Mouse (Mus musculus): ENCODE results near the gene Gpr183. TPM values are rescaled to one million over a fixed set of nuclear protein-coding genes. Genes with fewer than 3 reads are reported as not detected.

Gpr183 gene
- polyA plus RNA-seq, 1 experiment: 0.06 TPM

- Histone ChIP-seq H3K36me3 (ENCODE audit: control insufficient read depth, insufficient read depth) (no peaks in the 10 kb centered on the region), H3ac (ENCODE audit: control insufficient read depth, insufficient read length, low read depth) (no peak overlapping the region), H3K79me3 (ENCODE audit: low read depth) (no peaks in the 10 kb centered on the region), H3K79me2 (ENCODE audit: control insufficient read depth, insufficient read depth) (no peaks in the 10 kb centered on the region), H3K27me3 (ENCODE audit: control insufficient read depth, insufficient read depth, insufficient read length) (no peaks in the 10 kb centered on the region), H3K4me3 (ENCODE audit: insufficient read depth, poor library complexity, severe bottlenecking) (no peak overlapping the region)
- TF ChIP-seq FOSL1 (IDR thresholded peaks at IDR 0.05; ENCODE audit: insufficient read depth, low read length, poor library complexity, severe bottlenecking) (no peak), CTCF (IDR thresholded peaks at IDR 0.05; ENCODE audit: control insufficient read depth, insufficient read depth, insufficient read length) (no peak), MYOG (IDR thresholded peaks at IDR 0.05; ENCODE audit: control insufficient read depth, extremely low read depth, insufficient read length) (no peak), USF1 (IDR thresholded peaks at IDR 0.05; ENCODE audit: low read depth) (no peak), MYOD1 (IDR thresholded peaks at IDR 0.05; ENCODE audit: control insufficient read depth, insufficient read length, low read depth) (no peak), MAX (IDR thresholded peaks at IDR 0.05) (no peak), CEBPB (IDR thresholded peaks at IDR 0.05; ENCODE audit: low read depth) (no peak)
Observed at GRCm38 (mm10) chr14:121928375-121929137, 36.4 kb downstream of the Gpr183 start.

GRCm38 (mm10) chr14:121927451-121927850 is 37.5 kb downstream of the Gpr183 start:
- Histone ChIP-seq H3K36me3 (ENCODE audit: control insufficient read depth, insufficient read depth) (no peaks in the 10 kb centered on the region), H3K79me3 (ENCODE audit: low read depth) (no peaks in the 10 kb centered on the region), H3K79me2 (ENCODE audit: control insufficient read depth, insufficient read depth) (no peaks in the 10 kb centered on the region), H3ac (ENCODE audit: control insufficient read depth, insufficient read length, low read depth) (no peak overlapping the region), H3K27me3 (ENCODE audit: control insufficient read depth, insufficient read depth, insufficient read length) (no peaks in the 10 kb centered on the region), H3K4me3 (ENCODE audit: insufficient read depth, poor library complexity, severe bottlenecking) (no peak overlapping the region)
- no peak for TF ChIP-seq FOSL1 (IDR thresholded peaks at IDR 0.05; ENCODE audit: insufficient read depth, low read length, poor library complexity, severe bottlenecking)

- no peaks in the 10 kb centered on the region for H3K36me3 ChIP-seq (ENCODE audit: control insufficient read depth, insufficient read depth)
- H3K27me3 ChIP-seq (ENCODE audit: control insufficient read depth, insufficient read depth, insufficient read length): no peaks in the 10 kb centered on the region
- H3K4me3 ChIP-seq (ENCODE audit: insufficient read depth, poor library complexity, severe bottlenecking): no peak overlapping the region
- no peak overlapping the region for H3ac ChIP-seq (ENCODE audit: control insufficient read depth, insufficient read length, low read depth)
- H3K79me2 ChIP-seq (ENCODE audit: control insufficient read depth, insufficient read depth): no peaks in the 10 kb centered on the region
- H3K79me3 ChIP-seq (ENCODE audit: low read depth): no peaks in the 10 kb centered on the region
- TF ChIP-seq CTCF (IDR thresholded peaks at IDR 0.05; ENCODE audit: control insufficient read depth, insufficient read depth, insufficient read length) (no peak), MYOD1 (IDR thresholded peaks at IDR 0.05; ENCODE audit: control insufficient read depth, insufficient read length, low read depth) (no peak), USF1 (IDR thresholded peaks at IDR 0.05; ENCODE audit: low read depth) (no peak), MYOG (IDR thresholded peaks at IDR 0.05; ENCODE audit: control insufficient read depth, extremely low read depth, insufficient read length) (no peak), CEBPB (IDR thresholded peaks at IDR 0.05; ENCODE audit: low read depth) (no peak), FOSL1 (IDR thresholded peaks at IDR 0.05; ENCODE audit: insufficient read depth, low read length, poor library complexity, severe bottlenecking) (no peak), MAX (IDR thresholded peaks at IDR 0.05) (no peak)
Observed at GRCm38 (mm10) chr14:121926901-121927300, 38.1 kb downstream of the Gpr183 start.

- Histone ChIP-seq H3ac (ENCODE audit: control insufficient read depth, insufficient read length, low read depth) (no peak overlapping the region), H3K79me3 (ENCODE audit: low read depth) (no peaks in the 10 kb centered on the region), H3K79me2 (ENCODE audit: control insufficient read depth, insufficient read depth) (no peaks in the 10 kb centered on the region), H3K4me3 (ENCODE audit: insufficient read depth, poor library complexity, severe bottlenecking) (no peak overlapping the region), H3K36me3 (ENCODE audit: control insufficient read depth, insufficient read depth) (no peaks in the 10 kb centered on the region), H3K27me3 (ENCODE audit: control insufficient read depth, insufficient read depth, insufficient read length) (no peaks in the 10 kb centered on the region)
- no peak for TF ChIP-seq MYOD1 (IDR thresholded peaks at IDR 0.05; ENCODE audit: control insufficient read depth, insufficient read length, low read depth)
Observed at GRCm38 (mm10) chr14:121924876-121925275, 40.1 kb downstream of the Gpr183 start.

GRCm38 (mm10) chr14:121922731-121923130 is 42.3 kb downstream of the Gpr183 start:
- no peaks in the 10 kb centered on the region for H3K79me3 ChIP-seq (ENCODE audit: low read depth)
- H3K79me2 ChIP-seq (ENCODE audit: control insufficient read depth, insufficient read depth): no peaks in the 10 kb centered on the region
- H3K27me3 ChIP-seq (ENCODE audit: control insufficient read depth, insufficient read depth, insufficient read length): no peaks in the 10 kb centered on the region
- TF ChIP-seq FOSL1 (IDR thresholded peaks at IDR 0.05; ENCODE audit: insufficient read depth, low read length, poor library complexity, severe bottlenecking) (no peak), MYOD1 (IDR thresholded peaks at IDR 0.05; ENCODE audit: control insufficient read depth, insufficient read length, low read depth) (no peak), CTCF (IDR thresholded peaks at IDR 0.05; ENCODE audit: control insufficient read depth, insufficient read depth, insufficient read length) (no peak), MYOG (IDR thresholded peaks at IDR 0.05; ENCODE audit: control insufficient read depth, extremely low read depth, insufficient read length) (no peak), USF1 (IDR thresholded peaks at IDR 0.05; ENCODE audit: low read depth) (no peak), MAX (IDR thresholded peaks at IDR 0.05) (no peak)
- H3ac ChIP-seq (ENCODE audit: control insufficient read depth, insufficient read length, low read depth): no peak overlapping the region
- peaks cover 5% of the 10 kb centered on the region for H3K36me3 ChIP-seq (ENCODE audit: control insufficient read depth, insufficient read depth)
- H3K4me3 ChIP-seq (ENCODE audit: insufficient read depth, poor library complexity, severe bottlenecking): no peak overlapping the region

GRCm38 (mm10) chr14:121922016-121922415 is 43.0 kb downstream of the Gpr183 start:
- no peaks in the 10 kb centered on the region for H3K27me3 ChIP-seq (ENCODE audit: control insufficient read depth, insufficient read depth, insufficient read length)
- no peak overlapping the region for H3ac ChIP-seq (ENCODE audit: control insufficient read depth, insufficient read length, low read depth)
- TF ChIP-seq FOSL1 (IDR thresholded peaks at IDR 0.05; ENCODE audit: insufficient read depth, low read length, poor library complexity, severe bottlenecking) (no peak), USF1 (IDR thresholded peaks at IDR 0.05; ENCODE audit: low read depth) (no peak), MYOG (IDR thresholded peaks at IDR 0.05; ENCODE audit: control insufficient read depth, extremely low read depth, insufficient read length) (no peak), CEBPB (IDR thresholded peaks at IDR 0.05; ENCODE audit: low read depth) (no peak), MAX (IDR thresholded peaks at IDR 0.05) (no peak), CTCF (IDR thresholded peaks at IDR 0.05; ENCODE audit: control insufficient read depth, insufficient read depth, insufficient read length) (no peak), MYOD1 (IDR thresholded peaks at IDR 0.05; ENCODE audit: control insufficient read depth, insufficient read length, low read depth) (no peak)
- H3K36me3 ChIP-seq (ENCODE audit: control insufficient read depth, insufficient read depth): peaks cover 9% of the 10 kb centered on the region
- no peak overlapping the region for H3K4me3 ChIP-seq (ENCODE audit: insufficient read depth, poor library complexity, severe bottlenecking)
- H3K79me3 ChIP-seq (ENCODE audit: low read depth): no peaks in the 10 kb centered on the region
- no peaks in the 10 kb centered on the region for H3K79me2 ChIP-seq (ENCODE audit: control insufficient read depth, insufficient read depth)

Data from C2C12 (cell line).